19 mouse cellular contexts compared by ENCODE assay signal in genomic region chr13:3779575-3780226, GRCm38 (mm10). TPM values are rescaled to one million over a fixed set of nuclear protein-coding genes. Genes with fewer than 3 reads are reported as not detected.
DNase-seq lines count a peak whose midpoint lies in the region; ATAC-seq lines count a peak whose summit lies in the region.
"Had no signal": no experiment of that assay in that cellular context is flagged by ENCODE, and none has a peak within 500 bp of the region (broad histone marks: within the 10 kb centered on the region; RNA-seq: fewer than 3 reads in every experiment).

No protein-coding gene starts in this region.

- peak; percentile 79 for DNase-seq in heart, adult 11 months
- DNase-seq in heart, postnatal 36 days = no peak
- DNase-seq in 3T3-L1 (ENCODE audit: low read depth, low spot score) = peak; percentile 45
- no peak for DNase-seq in cerebellum, postnatal 10 days
- DNase-seq in B cell, adult 2 months = no peak
- DNase-seq in cerebellum, postnatal 14 days = no peak
- DNase-seq: heart, postnatal 10 days; kidney, adult 9 months; thymus, adult 2 months had no signal

- peaks cover 9% of the 10 kb centered on the region for H3K9me3 ChIP-seq in megakaryocyte, embryonic 14.5 days
- H3K9me3 ChIP-seq: G1E; limb, embryonic 15.5 days had no signal

- peaks cover 27% of the 10 kb centered on the region for H3K4me1 ChIP-seq in megakaryocyte, embryonic 14.5 days

- intact Hi-C loops in heart, postnatal 36 days (cut with DNase I) = no loop called here

- 0 out of 2 replicates have a peak, but pooled peaks have one; percentile 53 for ATAC-seq in erythroblast, adult 5-6 weeks (replicated peaks; ENCODE audit: low FRiP score, poor library complexity, severe bottlenecking)
- ATAC-seq: hindbrain, embryonic 16.5 days had no signal

- H3K27me3 ChIP-seq in megakaryocyte, embryonic 14.5 days (replicated peaks) = peaks cover 11% of the 10 kb centered on the region
- H3K27me3 ChIP-seq: limb, embryonic 15.5 days had no signal

- H3K4me3 ChIP-seq in megakaryocyte, embryonic 14.5 days (replicated peaks) = peak overlapping the region; percentile 64
- H3K4me3 ChIP-seq: left cerebral cortex, adult 2 months; limb, embryonic 15.5 days had no signal

- no peaks in the 10 kb centered on the region for H3K36me3 ChIP-seq in megakaryocyte, embryonic 14.5 days (replicated peaks; ENCODE audit: low read length)
- H3K36me3 ChIP-seq: G1E; limb, embryonic 15.5 days had no signal

RNA-seq across cellular contexts. Expression of gene Calml3, which starts 24.4 kb away (rescaled TPM):
- not detected for total RNA-seq in heart, postnatal 36 days (2021)
- total RNA-seq in erythroblast, adult 5-6 weeks (2015; ENCODE audit: low replicate concordance) = not detected in 2 replicates
- not detected in 2 replicates for total RNA-seq in erythroblast, adult 5-6 weeks (2017; ENCODE audit: low replicate concordance)
- polyA plus RNA-seq in megakaryocyte, embryonic 14.5 days (2012; ENCODE audit: insufficient read depth, low replicate concordance) = not detected in 2 replicates
- total RNA-seq: heart, postnatal 10 days; layer of hippocampus, adult 18-20 months; left cerebral cortex, adult 2 months had no signal
- polyA plus RNA-seq: G1E; hindbrain, embryonic 16.5 days; midbrain, postnatal 0 days; neural tube, embryonic 14.5 days had no signal

RNA-seq across cellular contexts. Expression of gene Calm4, which starts 57.9 kb away (rescaled TPM):
- not detected for total RNA-seq in heart, postnatal 36 days (2021)
- not detected in 2 replicates for total RNA-seq in erythroblast, adult 5-6 weeks (2015; ENCODE audit: low replicate concordance)
- total RNA-seq in erythroblast, adult 5-6 weeks (2017; ENCODE audit: low replicate concordance) = not detected in 2 replicates
- polyA plus RNA-seq in megakaryocyte, embryonic 14.5 days (2012; ENCODE audit: insufficient read depth, low replicate concordance) = not detected in 2 replicates
- total RNA-seq: G1E; heart, postnatal 10 days; layer of hippocampus, adult 18-20 months; left cerebral cortex, adult 2 months had no signal
- polyA plus RNA-seq: G1E; lung, embryonic 16.5 days; midbrain, postnatal 0 days; neural tube, embryonic 14.5 days had no signal

Comparison
In these comparisons a context has a peak if more than half of its experiments do, and no peak if none do; other contexts are left out.
1. DNase-seq: peak in heart, adult 11 months (single experiment) and 3T3-L1 (single experiment); none in heart, postnatal 36 days (0 of 2), cerebellum, postnatal 10 days (0 of 2), B cell, adult 2 months (0 of 2) and cerebellum, postnatal 14 days (0 of 2).